Mouse (Mus musculus) retina, postnatal 1 day (tissue): ENCODE results near the gene Rps23.
"Not testable (repeated sequence)": the region's sequence is repeated elsewhere in the genome, so short reads cannot be mapped to it uniquely, and the experiment has no call there.

Experiments
- DNase-seq: peaks from one replicate; pipeline ENCODE4 v3.0.0-alpha.2; 2012

The Rps23 gene

GRCm38 (mm10) chr13:90922751-90923612 lies at the start of gene Rps23:
Gene Rps23, plus strand, starts transcription at chr13:90922958.
- peak; percentile 96 for DNase-seq

GRCm38 (mm10) chr13:90881727-90882429 lies 40.9 kb upstream of the Rps23 start:
- no peak for DNase-seq

GRCm38 (mm10) chr13:90885856-90886532 lies 36.8 kb upstream of the Rps23 start:
- DNase-seq: peak; percentile 4

DNA sequence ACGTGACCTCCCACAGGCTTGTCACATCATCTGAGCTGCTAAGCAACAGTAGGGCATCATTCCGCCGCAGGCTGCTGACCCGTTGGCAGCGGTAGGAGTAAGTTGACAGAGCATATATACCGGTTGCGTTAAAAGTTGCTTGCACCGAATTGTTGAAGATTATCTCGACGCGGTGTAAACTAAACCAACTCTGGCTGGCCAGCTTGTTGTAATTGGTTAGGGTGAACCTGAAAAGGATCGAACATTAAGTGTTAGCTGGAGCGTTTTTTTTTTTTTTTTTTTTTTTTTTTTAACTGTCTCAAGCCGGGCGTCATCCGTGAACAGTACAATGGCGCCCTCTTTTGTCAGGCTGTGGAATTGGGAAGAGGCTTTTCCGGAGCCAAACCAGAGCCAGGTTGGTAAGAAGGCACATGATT lies 36.2 kb upstream of the Rps23 start:
- DNase-seq: peak; percentile 81

DNA sequence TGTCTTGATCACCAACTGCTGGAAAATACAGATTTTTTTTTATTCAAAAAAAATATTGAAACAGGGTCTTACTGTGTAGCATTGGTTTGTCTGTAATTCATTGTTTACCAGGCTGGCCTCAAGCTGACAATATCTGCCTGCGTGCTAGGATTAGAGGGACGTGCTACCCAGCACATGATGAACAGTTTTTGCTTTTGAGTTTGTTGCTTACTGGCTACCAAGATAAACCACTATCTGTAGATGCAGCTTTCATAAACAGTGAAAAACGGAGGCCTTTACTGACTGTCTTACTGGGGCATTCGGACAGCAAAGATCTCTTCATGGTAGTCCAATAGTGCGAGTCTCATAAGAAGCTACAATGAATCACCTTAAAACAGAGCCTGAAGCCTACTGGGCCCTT lies 32.6 kb upstream of the Rps23 start:
- no peak for DNase-seq

- DNase-seq: no peak
These were observed 27.9 kb upstream of the Rps23 start for GRCm38 (mm10) chr13:90894819-90895218.

DNA sequence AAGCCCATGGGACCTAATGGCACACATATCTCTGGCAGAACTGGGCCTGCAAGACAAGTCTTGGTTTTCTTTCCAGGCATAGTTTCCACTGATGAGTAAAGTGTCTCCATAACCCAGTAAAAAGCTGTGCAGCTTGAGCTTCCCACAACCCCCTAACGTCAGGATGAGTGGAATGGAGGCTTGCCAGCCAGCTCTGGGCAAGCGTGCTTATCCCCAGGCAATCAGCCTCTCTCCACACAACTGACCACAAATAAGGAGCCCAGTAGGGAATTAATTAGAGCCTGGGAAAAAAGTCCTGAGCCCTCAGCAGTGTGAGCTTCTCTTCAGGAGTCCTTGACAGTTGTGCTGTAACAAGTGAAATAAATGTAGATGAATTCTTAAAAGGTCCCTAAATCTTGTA lies 26.7 kb upstream of the Rps23 start:
- DNase-seq: peak; percentile 31

GRCm38 (mm10) chr13:90896821-90897220 lies 25.9 kb upstream of the Rps23 start:
- DNase-seq: no peak

DNA sequence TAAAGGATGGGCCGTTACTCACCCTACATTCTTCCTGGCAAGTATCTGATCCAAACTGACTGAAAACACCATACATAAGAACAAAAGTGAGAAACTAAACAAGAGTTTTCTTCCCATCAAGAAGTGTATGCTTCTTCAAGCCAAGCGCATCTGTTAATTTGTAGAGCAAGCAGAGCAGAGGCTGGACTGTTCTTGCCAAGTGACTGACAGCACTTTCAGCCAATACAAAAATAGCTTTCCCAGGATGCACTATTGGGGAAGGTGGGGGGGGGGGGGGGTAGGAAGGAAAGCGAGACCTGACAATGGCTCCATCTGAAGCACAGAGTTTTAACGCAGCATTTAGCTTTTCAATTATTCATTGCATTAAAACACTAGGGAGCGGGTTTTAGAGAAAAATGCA lies 17.6 kb upstream of the Rps23 start, which contains the start of gene Atp6ap1l:
TSS of gene Atp6ap1l (minus strand) at position 180 of the 400 bp plus-strand sequence.
- peak; percentile 43 for DNase-seq

DNA sequence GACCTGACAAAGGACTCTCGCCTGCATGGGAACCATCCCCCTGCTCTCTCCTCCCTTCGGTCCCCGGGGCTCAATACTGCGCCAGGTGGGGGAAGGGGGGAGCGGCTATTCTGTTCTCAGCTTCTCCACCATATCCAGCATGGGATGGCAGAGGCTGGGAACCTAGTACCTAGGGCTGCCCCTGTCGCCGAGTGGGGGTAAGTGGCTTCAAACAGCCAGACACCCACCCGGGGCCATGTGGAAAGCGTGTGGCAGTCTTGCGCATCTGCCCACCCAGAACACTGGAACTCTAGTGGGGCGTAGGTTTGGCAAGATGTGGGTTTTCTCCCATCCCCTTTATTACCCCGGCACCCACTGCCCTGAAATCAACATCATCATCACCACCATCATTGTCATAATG lies 15.4 kb upstream of the Rps23 start:
- DNase-seq: no peak

DNA sequence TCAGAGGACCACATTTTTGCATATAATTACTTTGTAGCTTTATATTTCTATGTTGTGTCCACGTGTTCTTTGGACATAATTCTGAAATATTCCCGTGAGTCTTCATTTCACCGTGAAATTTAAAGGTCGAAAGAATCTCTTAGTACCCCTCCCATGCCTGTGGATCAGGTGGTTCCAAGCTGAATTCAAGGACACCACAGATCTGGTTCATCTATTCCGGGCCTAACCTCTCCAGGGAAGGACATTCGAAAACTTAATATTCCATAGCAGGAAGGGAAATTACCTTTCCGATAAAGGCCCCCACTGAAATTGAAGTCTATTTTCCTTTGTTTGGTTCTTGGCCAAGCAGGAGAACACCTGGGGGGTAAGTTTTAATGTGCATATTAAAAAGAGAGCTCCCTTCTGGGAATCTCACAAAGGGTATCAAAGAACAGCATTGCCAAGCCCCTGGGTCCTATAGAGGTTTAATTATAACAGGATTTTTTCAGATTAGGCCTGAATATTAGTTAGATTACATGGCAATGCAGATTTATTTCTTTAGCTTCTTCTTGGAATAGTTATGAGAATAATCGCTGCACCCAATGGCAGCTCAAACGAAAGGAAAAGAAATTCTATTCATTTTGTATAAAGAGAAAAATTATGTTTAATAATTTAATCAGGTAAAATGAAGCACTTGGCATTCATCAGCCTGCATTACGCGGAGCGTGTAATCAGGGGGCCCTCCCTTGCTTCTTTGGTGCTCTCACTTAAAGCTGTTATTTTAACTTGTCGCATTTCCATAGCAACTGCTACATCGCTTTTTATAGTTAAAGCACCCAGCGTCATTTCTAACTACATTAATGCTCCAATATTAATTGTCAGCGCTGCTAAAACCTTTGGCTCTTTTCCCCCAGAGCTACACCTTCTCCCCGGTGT lies 9.7 kb upstream of the Rps23 start:
- DNase-seq: no peak

DNA sequence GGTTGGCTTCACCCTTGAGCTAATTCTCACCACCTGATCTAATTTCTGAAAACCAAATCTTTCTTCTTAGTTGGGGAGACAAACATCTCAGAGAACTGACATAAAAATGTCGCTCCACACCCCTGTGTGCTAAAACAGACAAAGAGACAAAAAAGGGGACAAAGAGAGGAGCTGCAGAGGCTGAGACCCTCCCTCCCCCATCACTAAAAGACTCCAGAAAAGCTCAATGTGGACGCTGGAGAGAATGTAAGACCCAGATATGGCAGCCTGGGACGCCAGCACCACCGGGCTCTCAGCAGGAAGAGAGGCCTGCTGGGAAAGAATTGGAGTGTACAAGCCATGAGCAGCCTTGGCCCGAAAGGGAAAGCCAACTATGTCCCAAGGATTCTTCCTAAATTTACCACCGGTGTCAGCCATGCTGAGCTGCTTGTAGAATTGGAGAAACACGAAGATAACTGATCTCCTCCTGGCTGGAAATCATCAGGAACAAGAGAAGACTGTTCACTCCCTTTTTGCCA lies 9.0 kb upstream of the Rps23 start:
- DNase-seq: no peak

GRCm38 (mm10) chr13:90914721-90915120 lies 8.0 kb upstream of the Rps23 start:
- no peak for DNase-seq

DNA sequence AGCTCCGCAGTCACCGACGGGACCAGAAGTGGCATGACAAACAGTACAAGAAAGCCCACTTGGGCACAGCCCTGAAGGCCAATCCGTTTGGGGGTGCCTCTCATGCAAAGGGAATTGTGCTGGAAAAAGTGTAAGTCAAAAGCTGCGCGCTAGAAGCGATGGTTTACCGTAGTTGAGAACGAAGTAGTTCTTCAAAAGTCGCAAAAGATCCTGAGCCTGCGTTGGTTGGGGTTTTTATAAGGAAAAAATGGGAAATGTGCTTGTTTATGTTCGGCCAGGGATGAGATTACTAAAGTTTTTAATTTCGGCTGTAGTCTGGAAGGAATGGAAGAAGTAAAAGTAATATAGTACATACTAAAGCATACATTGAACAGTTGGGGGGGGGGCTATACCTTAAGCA lies 859 bp downstream of the Rps23 start:
- not testable (repeated sequence) for DNase-seq

DNA sequence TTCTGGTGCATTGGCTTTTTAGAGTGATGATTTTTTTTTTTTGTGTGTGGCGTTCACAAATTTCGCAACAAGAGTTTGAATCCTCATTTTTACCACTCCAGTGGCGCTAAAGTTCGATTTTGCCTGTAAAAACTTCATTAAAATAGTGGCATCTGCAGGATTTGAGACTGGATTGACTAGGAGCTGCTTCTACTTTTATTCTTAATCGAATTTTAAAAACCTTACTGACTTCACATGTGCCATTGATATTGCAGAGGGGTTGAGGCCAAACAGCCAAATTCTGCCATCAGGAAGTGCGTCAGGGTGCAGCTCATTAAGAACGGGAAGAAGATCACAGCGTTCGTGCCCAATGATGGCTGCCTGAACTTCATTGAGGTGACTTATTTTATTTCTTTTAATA lies 1.3 kb downstream of the Rps23 start:
- no peak for DNase-seq

GRCm38 (mm10) chr13:90925191-90925590 lies 2.4 kb downstream of the Rps23 start:
- DNase-seq: no peak

DNA sequence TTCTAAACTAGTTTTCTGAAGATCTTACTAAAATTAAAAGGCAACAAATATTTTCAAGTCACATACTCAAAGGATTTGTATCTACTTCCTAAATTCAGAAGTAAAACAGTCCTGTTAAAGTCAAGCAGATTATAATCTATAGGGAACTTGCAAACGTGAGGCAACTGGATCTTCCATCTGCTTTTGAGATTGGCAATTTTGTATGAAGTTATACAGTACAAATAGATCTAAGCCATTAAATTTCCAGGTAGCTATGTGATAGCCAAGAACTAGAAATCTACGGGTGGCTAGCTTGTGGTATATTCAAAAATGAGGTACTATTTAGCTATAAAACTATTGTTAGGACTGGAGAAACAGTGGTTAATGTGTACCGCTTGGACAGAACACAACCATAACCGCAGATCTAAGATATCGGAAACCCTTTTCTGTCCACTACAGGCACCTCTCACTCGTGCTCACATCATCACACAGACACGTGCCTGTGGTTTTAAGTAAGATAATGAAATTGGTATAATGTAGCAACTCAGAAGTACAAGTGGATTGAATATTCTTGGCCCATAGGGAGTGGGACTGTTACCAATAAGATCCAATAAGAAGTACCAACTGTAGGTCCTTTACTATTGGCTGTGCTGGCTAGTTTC lies 3.5 kb downstream of the Rps23 start:
- no peak for DNase-seq

DNA sequence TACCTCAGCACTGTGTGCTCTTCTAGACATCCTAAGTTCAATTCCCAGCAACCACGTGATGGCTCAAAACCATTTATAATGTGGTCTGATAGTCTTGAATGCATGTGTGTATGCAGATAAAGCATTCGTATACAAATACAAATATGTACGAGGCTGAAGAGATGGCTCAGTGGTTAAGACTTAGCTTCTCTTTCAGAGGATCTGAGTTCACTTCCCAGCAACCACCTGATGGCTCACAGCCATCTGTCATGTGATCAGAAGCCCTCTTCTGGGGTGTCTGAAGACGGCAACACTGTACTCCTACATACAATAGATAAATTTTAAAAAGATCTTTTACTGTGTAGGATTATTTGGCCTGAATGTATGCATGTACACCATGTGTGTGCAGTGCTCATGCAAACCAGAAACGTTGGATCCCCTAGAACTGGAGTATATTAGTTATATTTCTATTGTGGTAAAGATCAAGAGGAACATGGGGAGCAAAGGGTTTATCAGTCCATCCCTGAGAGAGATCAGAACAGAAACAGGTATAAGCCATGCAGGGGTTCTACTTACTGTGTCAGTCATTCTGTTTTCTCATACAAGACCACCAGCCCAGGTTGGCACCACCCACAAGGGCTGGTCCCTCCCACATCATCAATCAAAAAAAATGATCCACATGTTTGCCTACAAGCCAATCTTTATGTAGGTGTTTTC lies 4.3 kb downstream of the Rps23 start:
- DNase-seq: no peak

- not testable (repeated sequence) for DNase-seq
These were observed 5.5 kb downstream of the Rps23 start for GRCm38 (mm10) chr13:90928266-90928665.

DNA sequence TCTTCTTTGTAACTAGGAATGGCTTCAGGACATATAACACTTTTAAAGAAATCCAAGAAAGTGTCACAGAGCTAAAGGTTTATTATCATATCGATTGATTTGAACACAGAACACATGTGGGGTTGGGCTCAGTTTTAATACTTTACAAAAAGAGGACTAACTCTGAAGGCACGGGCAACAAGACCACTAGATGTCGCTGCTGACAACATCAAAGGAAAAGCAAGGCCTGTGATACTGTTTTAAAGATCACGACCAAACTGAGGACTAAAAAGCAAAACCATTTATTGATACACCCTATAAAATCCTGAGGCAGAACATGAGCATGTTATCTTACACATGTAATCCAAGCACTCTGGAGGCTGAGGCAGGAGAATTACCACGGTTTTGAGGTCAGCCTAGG lies 7.1 kb downstream of the Rps23 start:
- peak; percentile 81 for DNase-seq

GRCm38 (mm10) chr13:90933256-90933655 lies 10.5 kb downstream of the Rps23 start:
- DNase-seq: no peak
